ENCODE assay signal across 20 mouse cellular contexts in genomic region chr3:122834519-122834918, GRCm38 (mm10).
A peak's percentile ranks its signal among the peaks of the same experiment; 100 is the strongest.
DNase-seq lines count a peak whose midpoint lies in the region; ATAC-seq and TF ChIP-seq lines count a peak whose summit lies in the region.
"Had no signal": no experiment of that assay in that cellular context is flagged by ENCODE, and none has a peak within 500 bp of the region (broad histone marks: within the 10 kb centered on the region; RNA-seq: fewer than 3 reads in every experiment).

No protein-coding gene starts in this region.

- no peak overlapping the region for H3K4me2 ChIP-seq in lung, embryonic 14.5 days
- no peak overlapping the region for H3K4me2 ChIP-seq in stomach, embryonic 14.5 days (replicated peaks; ENCODE audit: low read depth, low read length)
- H3K4me2 ChIP-seq: embryonic facial prominence, embryonic 13.5 days; heart, embryonic 11.5 days; hindbrain, embryonic 14.5 days; limb, embryonic 15.5 days had no signal

- TF ChIP-seq CTCF in lung, embryonic 14.5 days (IDR thresholded peaks at IDR 0.05; ENCODE audit: low read depth): no peak

- peak; percentile 46 for DNase-seq in lung, embryonic 14.5 days
- DNase-seq in lung, postnatal 25 days (ENCODE audit: low spot score): no peak
- peak; percentile 68 for DNase-seq in 416B (ENCODE audit: low read depth)
- peak; percentile 9 for DNase-seq in brain, adult 2 months (ENCODE audit: low read depth, low spot score)
- DNase-seq in frontal cortex, postnatal 36 days (ENCODE audit: low spot score in 2 of 2): no peak
- DNase-seq: adrenal gland, adult 2 months; cerebellum, postnatal 10 days; forebrain, postnatal 0 days; heart, postnatal 14 days; kidney, adult 18-20 months; kidney, postnatal 10 days; liver, postnatal 0 days; thymus, adult 18-20 months had no signal

- H3K4me3 ChIP-seq in lung, embryonic 14.5 days (ENCODE audit: low read depth, low read length): no peak overlapping the region
- no peak overlapping the region for H3K4me3 ChIP-seq in stomach, embryonic 14.5 days (ENCODE audit: low read depth, low read length)
- H3K4me3 ChIP-seq: embryonic facial prominence, embryonic 13.5 days; forebrain, embryonic 10.5 days; limb, embryonic 15.5 days had no signal

- no peak overlapping the region for H3K9ac ChIP-seq in lung, embryonic 14.5 days
- H3K9ac ChIP-seq in stomach, embryonic 14.5 days (replicated peaks; ENCODE audit: low read depth, low read length): no peak overlapping the region
- H3K9ac ChIP-seq: embryonic facial prominence, embryonic 13.5 days; forebrain, postnatal 0 days; hindbrain, embryonic 14.5 days; limb, embryonic 15.5 days; liver, postnatal 0 days had no signal

- no peaks in the 10 kb centered on the region for H3K27me3 ChIP-seq in lung, embryonic 14.5 days (ENCODE audit: insufficient read depth, low read length)
- no peaks in the 10 kb centered on the region for H3K27me3 ChIP-seq in stomach, embryonic 14.5 days (ENCODE audit: control insufficient read depth, insufficient read depth, low read length)
- H3K27me3 ChIP-seq: embryonic facial prominence, embryonic 13.5 days; limb, embryonic 15.5 days had no signal

- peaks cover 35% of the 10 kb centered on the region for H3K36me3 ChIP-seq in lung, embryonic 14.5 days (ENCODE audit: insufficient read depth)
- H3K36me3 ChIP-seq in stomach, embryonic 14.5 days (ENCODE audit: control insufficient read depth, insufficient read depth, low read length): peaks cover 3% of the 10 kb centered on the region; the same call in 1 of the 2 replicates
- H3K36me3 ChIP-seq: limb, embryonic 15.5 days had no signal

- H3K4me1 ChIP-seq in lung, embryonic 14.5 days (ENCODE audit: insufficient read depth): no peaks in the 10 kb centered on the region
- peaks cover 9% of the 10 kb centered on the region; the same call in 1 of the 2 replicates for H3K4me1 ChIP-seq in stomach, embryonic 14.5 days (ENCODE audit: control insufficient read depth, insufficient read depth, low read length)

- 60% methylated on average over 5 of the region's 5 CpGs for WGBS in lung, embryonic 14.5 days
- WGBS in stomach, embryonic 14.5 days: 63% methylated on average over 5 of the region's 5 CpGs

- H3K27ac ChIP-seq in lung, embryonic 14.5 days (ENCODE audit: low read depth): no peak overlapping the region
- H3K27ac ChIP-seq in stomach, embryonic 14.5 days (ENCODE audit: low read length): peak overlapping the region; percentile 66
- H3K27ac ChIP-seq: embryonic facial prominence, embryonic 13.5 days; forebrain, embryonic 10.5 days; hindbrain, embryonic 14.5 days; limb, embryonic 15.5 days had no signal

- H3K9me3 ChIP-seq in lung, embryonic 14.5 days (ENCODE audit: low read depth, low read length): no peaks in the 10 kb centered on the region
- no peaks in the 10 kb centered on the region for H3K9me3 ChIP-seq in stomach, embryonic 14.5 days (ENCODE audit: control insufficient read depth, low read depth, low read length)
- H3K9me3 ChIP-seq: embryonic facial prominence, embryonic 13.5 days; forebrain, embryonic 10.5 days; limb, embryonic 15.5 days had no signal

- ATAC-seq in lung, embryonic 14.5 days (ENCODE audit: insufficient read depth): peak; percentile 38; the same call in 1 of the 2 replicates
- ATAC-seq in stomach, embryonic 14.5 days (ENCODE audit: insufficient number of reproducible peaks, insufficient read depth, low FRiP score, low read depth): no peak
- ATAC-seq in erythroid progenitor cell, adult 5-6 weeks (replicated peaks; ENCODE audit: low FRiP score, poor library complexity, severe bottlenecking): no peak
- ATAC-seq: forebrain, postnatal 0 days; liver, postnatal 0 days had no signal

Comparison
In these comparisons a context has a peak if more than half of its experiments do, and no peak if none do; other contexts are left out.
1. DNase-seq: peak in lung, embryonic 14.5 days (single experiment), 416B (single experiment) and brain, adult 2 months (single experiment); none in lung, postnatal 25 days (single experiment) and frontal cortex, postnatal 36 days (0 of 2).